Mouse (Mus musculus): ENCODE results near the gene Clk2. TPM values are rescaled to one million over a fixed set of nuclear protein-coding genes. Genes with fewer than 3 reads are reported as not detected.

Gene Clk2
- polyA plus RNA-seq, 1 experiment from 2014 or later: 29.5 TPM

- Histone ChIP-seq H3K4me3 (ENCODE audit: low read depth, low read length) (peak within 1 kb of the TSS; percentile 48), H3K27ac (ENCODE audit: low read depth, low read length) (peak within 1 kb of the TSS; percentile 49), H3K4me2 (peak within 1 kb of the TSS; percentile 92), H3K9ac (ENCODE audit: low read length) (peak within 1 kb of the TSS; percentile 67), H3K36me3 (ENCODE audit: control insufficient read depth, insufficient read depth, low read length) (peaks cover 7% of the 10 kb centered on the region; the same call in 1 of the 2 replicates), H3K9me3 (ENCODE audit: control insufficient read depth, low read length) (no peaks in the 10 kb centered on the region), H3K4me1 (ENCODE audit: control insufficient read depth, insufficient read depth, low read length) (peaks cover 23% of the 10 kb centered on the region), H3K27me3 (ENCODE audit: control insufficient read depth, insufficient read depth, low read length) (no peaks in the 10 kb centered on the region)
- WGBS: 7% methylated on average over 39 of the region's 39 CpGs
- DNase-seq (ENCODE audit: low spot score, missing footprints): peak; percentile 98
- peak; percentile 95 for ATAC-seq (ENCODE audit: low FRiP score)
These were observed 18.7 kb downstream of the Clk2 start, which contains the start of gene Fam189b for GRCm38 (mm10) chr3:89183058-89183958. TSS of gene Fam189b (plus strand) at chr3:89183143.

GRCm38 (mm10) chr3:89183959-89184315 lies 19.3 kb downstream of the Clk2 start:
- peak overlapping the region; percentile 67 for H3K9ac ChIP-seq (ENCODE audit: low read length)
- 85% methylated on average over 6 of the region's 6 CpGs for WGBS
- ATAC-seq (ENCODE audit: low FRiP score) (no peak; the same call in 1 of the 2 replicates), DNase-seq (ENCODE audit: low spot score, missing footprints) (no peak)
- H3K27me3 ChIP-seq (ENCODE audit: control insufficient read depth, insufficient read depth, low read length): no peaks in the 10 kb centered on the region
- H3K36me3 ChIP-seq (ENCODE audit: control insufficient read depth, insufficient read depth, low read length): peaks cover 7% of the 10 kb centered on the region; the same call in 1 of the 2 replicates
- peaks cover 20% of the 10 kb centered on the region for H3K4me1 ChIP-seq (ENCODE audit: control insufficient read depth, insufficient read depth, low read length)
- H3K4me3 ChIP-seq (ENCODE audit: low read depth, low read length): peak overlapping the region; percentile 48
- no peaks in the 10 kb centered on the region for H3K9me3 ChIP-seq (ENCODE audit: control insufficient read depth, low read length)
- peak overlapping the region; percentile 49; the same call in 1 of the 2 replicates for H3K27ac ChIP-seq (ENCODE audit: low read depth, low read length)
- peak overlapping the region; percentile 92 for H3K4me2 ChIP-seq

GRCm38 (mm10) chr3:89187197-89187596 lies 22.6 kb downstream of the Clk2 start:
- Histone ChIP-seq H3K4me1 (ENCODE audit: control insufficient read depth, insufficient read depth, low read length) (peaks cover 20% of the 10 kb centered on the region), H3K36me3 (ENCODE audit: control insufficient read depth, insufficient read depth, low read length) (no peaks in the 10 kb centered on the region), H3K9me3 (ENCODE audit: control insufficient read depth, low read length) (no peaks in the 10 kb centered on the region), H3K4me2 (no peak overlapping the region), H3K9ac (ENCODE audit: low read length) (0 out of 2 replicates have a peak overlapping the region, but pooled peaks have one; percentile 10), H3K27ac (ENCODE audit: low read depth, low read length) (no peak overlapping the region), H3K4me3 (ENCODE audit: low read depth, low read length) (no peak overlapping the region), H3K27me3 (ENCODE audit: control insufficient read depth, insufficient read depth, low read length) (no peaks in the 10 kb centered on the region)
- DNase-seq (ENCODE audit: low spot score, missing footprints): no peak
- 26% methylated on average over 23 of the region's 23 CpGs for whole genome bisulfite sequencing
- ATAC-seq (ENCODE audit: low FRiP score): no peak

GRCm38 (mm10) chr3:89187690-89188477 lies 23.3 kb downstream of the Clk2 start:
- no peak overlapping the region for H3K9ac ChIP-seq (ENCODE audit: low read length)
- no peaks in the 10 kb centered on the region for H3K9me3 ChIP-seq (ENCODE audit: control insufficient read depth, low read length)
- no peak overlapping the region for H3K4me3 ChIP-seq (ENCODE audit: low read depth, low read length)
- no peak for ATAC-seq (ENCODE audit: low FRiP score)
- no peaks in the 10 kb centered on the region for H3K27me3 ChIP-seq (ENCODE audit: control insufficient read depth, insufficient read depth, low read length)
- 56% methylated on average over 18 of the region's 18 CpGs for WGBS
- no peak overlapping the region for H3K27ac ChIP-seq (ENCODE audit: low read depth, low read length)
- H3K4me1 ChIP-seq (ENCODE audit: control insufficient read depth, insufficient read depth, low read length): peaks cover 20% of the 10 kb centered on the region
- H3K4me2 ChIP-seq: no peak overlapping the region
- no peak for DNase-seq (ENCODE audit: low spot score, missing footprints)
- no peaks in the 10 kb centered on the region for H3K36me3 ChIP-seq (ENCODE audit: control insufficient read depth, insufficient read depth, low read length)

- ATAC-seq (ENCODE audit: low FRiP score) (no peak), DNase-seq (ENCODE audit: low spot score, missing footprints) (no peak)
- WGBS: 56% methylated on average over 12 of the region's 12 CpGs
- Histone ChIP-seq H3K27ac (ENCODE audit: low read depth, low read length) (no peak overlapping the region), H3K9me3 (ENCODE audit: control insufficient read depth, low read length) (no peaks in the 10 kb centered on the region), H3K4me2 (no peak overlapping the region), H3K27me3 (ENCODE audit: control insufficient read depth, insufficient read depth, low read length) (no peaks in the 10 kb centered on the region), H3K4me3 (ENCODE audit: low read depth, low read length) (no peak overlapping the region), H3K4me1 (ENCODE audit: control insufficient read depth, insufficient read depth, low read length) (peaks cover 20% of the 10 kb centered on the region), H3K9ac (ENCODE audit: low read length) (no peak overlapping the region), H3K36me3 (ENCODE audit: control insufficient read depth, insufficient read depth, low read length) (no peaks in the 10 kb centered on the region)
These were observed 23.9 kb downstream of the Clk2 start for GRCm38 (mm10) chr3:89188478-89188875.

GRCm38 (mm10) chr3:89190436-89190835 lies 25.8 kb downstream of the Clk2 start:
- no peak overlapping the region for H3K4me3 ChIP-seq (ENCODE audit: low read depth, low read length)
- H3K4me1 ChIP-seq (ENCODE audit: control insufficient read depth, insufficient read depth, low read length): peaks cover 6% of the 10 kb centered on the region
- H3K9ac ChIP-seq (ENCODE audit: low read length): no peak overlapping the region
- H3K27me3 ChIP-seq (ENCODE audit: control insufficient read depth, insufficient read depth, low read length): no peaks in the 10 kb centered on the region
- H3K36me3 ChIP-seq (ENCODE audit: control insufficient read depth, insufficient read depth, low read length): no peaks in the 10 kb centered on the region
- whole genome bisulfite sequencing: 90% methylated on average over 8 of the region's 8 CpGs
- H3K9me3 ChIP-seq (ENCODE audit: control insufficient read depth, low read length): no peaks in the 10 kb centered on the region
- no peak overlapping the region for H3K4me2 ChIP-seq
- DNase-seq (ENCODE audit: low spot score, missing footprints): no peak
- no peak for ATAC-seq (ENCODE audit: low FRiP score)
- H3K27ac ChIP-seq (ENCODE audit: low read depth, low read length): no peak overlapping the region

GRCm38 (mm10) chr3:89193351-89193750 lies 28.8 kb downstream of the Clk2 start:
- no peak for ATAC-seq (ENCODE audit: low FRiP score)
- Histone ChIP-seq H3K9me3 (ENCODE audit: control insufficient read depth, low read length) (no peaks in the 10 kb centered on the region), H3K27ac (ENCODE audit: low read depth, low read length) (no peak overlapping the region), H3K36me3 (ENCODE audit: control insufficient read depth, insufficient read depth, low read length) (no peaks in the 10 kb centered on the region), H3K4me2 (no peak overlapping the region), H3K27me3 (ENCODE audit: control insufficient read depth, insufficient read depth, low read length) (no peaks in the 10 kb centered on the region), H3K9ac (ENCODE audit: low read length) (no peak overlapping the region), H3K4me1 (ENCODE audit: control insufficient read depth, insufficient read depth, low read length) (peaks cover 8% of the 10 kb centered on the region), H3K4me3 (ENCODE audit: low read depth, low read length) (no peak overlapping the region)
- no peak for DNase-seq (ENCODE audit: low spot score, missing footprints)
- WGBS: 61% methylated on average over 1 of the region's 1 CpGs

- Histone ChIP-seq H3K4me2 (no peak overlapping the region), H3K27ac (ENCODE audit: low read depth, low read length) (no peak overlapping the region), H3K4me1 (ENCODE audit: control insufficient read depth, insufficient read depth, low read length) (peaks cover 8% of the 10 kb centered on the region), H3K36me3 (ENCODE audit: control insufficient read depth, insufficient read depth, low read length) (no peaks in the 10 kb centered on the region), H3K9me3 (ENCODE audit: control insufficient read depth, low read length) (no peaks in the 10 kb centered on the region), H3K9ac (ENCODE audit: low read length) (no peak overlapping the region), H3K27me3 (ENCODE audit: control insufficient read depth, insufficient read depth, low read length) (no peaks in the 10 kb centered on the region), H3K4me3 (ENCODE audit: low read depth, low read length) (no peak overlapping the region)
- ATAC-seq (ENCODE audit: low FRiP score) (no peak), DNase-seq (ENCODE audit: low spot score, missing footprints) (no peak)
- 83% methylated on average over 2 of the region's 2 CpGs for WGBS
These were observed 29.3 kb downstream of the Clk2 start for GRCm38 (mm10) chr3:89193853-89194252.

All from midbrain, embryonic 11.5 days (tissue).